Mouse (Mus musculus): Measurements from ENCODE around the gene Mbd6.

GRCm38 (mm10) chr10:127263631-127264030, 25.2 kb downstream of the Mbd6 start:
- TF ChIP-seq CTCF (IDR thresholded peaks at IDR 0.05; ENCODE audit: borderline replicate concordance, insufficient read depth, low read depth, low read length) = no peak
- no peak for TF ChIP-seq POLR2A (IDR thresholded peaks at IDR 0.05; ENCODE audit: borderline replicate concordance, insufficient read depth, low read length)
